Mouse (Mus musculus): ENCODE measurements around the gene 4930558C23Rik.
A peak's percentile ranks its signal among the peaks of the same experiment; 100 is the strongest.
"Not testable (repeated sequence)": the region's sequence is repeated elsewhere in the genome, so short reads cannot be mapped to it uniquely, and the experiment has no call there.

4930558C23Rik gene

GRCm38 (mm10) chr3:95385401-95386075 lies 17.1 kb downstream of the 4930558C23Rik start:
- no peak for DNase-seq (ENCODE audit: extremely low read depth, insufficient read length, low spot score)

GRCm38 (mm10) chr3:95373208-95373607 lies 29.4 kb downstream of the 4930558C23Rik start:
- DNase-seq (ENCODE audit: extremely low read depth, insufficient read length, low spot score): no peak

- DNase-seq (ENCODE audit: extremely low read depth, insufficient read length, low spot score): no peak
Measured at GRCm38 (mm10) chr3:95370101-95370500, 32.5 kb downstream of the 4930558C23Rik start.

- peak; percentile 15 for DNase-seq (ENCODE audit: extremely low read depth, insufficient read length, low spot score)
Measured at GRCm38 (mm10) chr3:95360276-95360675, 42.4 kb downstream of the 4930558C23Rik start.

- DNase-seq (ENCODE audit: extremely low read depth, insufficient read length, low spot score): no peak
Measured at GRCm38 (mm10) chr3:95357746-95358145, 44.9 kb downstream of the 4930558C23Rik start.

- peak; percentile 88 for DNase-seq (ENCODE audit: extremely low read depth, insufficient read length, low spot score)
Measured at GRCm38 (mm10) chr3:95356701-95357449, 45.8 kb downstream of the 4930558C23Rik start, which contains the start of gene Setdb1. Gene Setdb1, minus strand, starts transcription at chr3:95357202.

- DNase-seq (ENCODE audit: extremely low read depth, insufficient read length, low spot score): not testable (repeated sequence)
Measured at GRCm38 (mm10) chr3:95355911-95356544, 46.6 kb downstream of the 4930558C23Rik start.

- peak; percentile 22 for DNase-seq (ENCODE audit: extremely low read depth, insufficient read length, low spot score)
Measured at GRCm38 (mm10) chr3:95349491-95349890, 53.1 kb downstream of the 4930558C23Rik start.

- DNase-seq (ENCODE audit: extremely low read depth, insufficient read length, low spot score): not testable (repeated sequence)
Measured at GRCm38 (mm10) chr3:95348343-95348742, 54.3 kb downstream of the 4930558C23Rik start.

- no peak for DNase-seq (ENCODE audit: extremely low read depth, insufficient read length, low spot score)
Measured at GRCm38 (mm10) chr3:95346454-95346853, 56.2 kb downstream of the 4930558C23Rik start.

GRCm38 (mm10) chr3:95343356-95344000 lies 59.2 kb downstream of the 4930558C23Rik start:
- not testable (repeated sequence) for DNase-seq (ENCODE audit: extremely low read depth, insufficient read length, low spot score)

- no peak for DNase-seq (ENCODE audit: extremely low read depth, insufficient read length, low spot score)
Measured at GRCm38 (mm10) chr3:95338251-95338650, 64.4 kb downstream of the 4930558C23Rik start.

GRCm38 (mm10) chr3:95337345-95337744 lies 65.3 kb downstream of the 4930558C23Rik start:
- DNase-seq (ENCODE audit: extremely low read depth, insufficient read length, low spot score): no peak
